Mouse (Mus musculus) hindbrain, embryonic 12.5 days (tissue): ENCODE measurements around the gene Ercc1. TPM values are rescaled to one million over a fixed set of nuclear protein-coding genes. Genes with fewer than 3 reads are reported as not detected.
A peak's percentile ranks its signal among the peaks of the same experiment; 100 is the strongest.

Experiments used
- ATAC-seq: fragments of 200-750 bp; cut with Nextera tagmentation; 2 replicates; pipeline ENCODE4 v1.8.0; 2017; ENCODE audit warnings: moderate TSS enrichment; ENCODE audit not compliant: low FRiP score
- H3K27ac ChIP-seq: fragments of 300-500 bp; sonication (generic); 2 replicates; pipeline ENCODE4 v1.5.1; 2016; ENCODE audit warnings: mild to moderate bottlenecking
- H3K27me3 ChIP-seq: fragments of 300-500 bp; sonication (generic); 2 replicates; pipeline ENCODE4 v1.6.1; 2016; ENCODE audit warnings: mild to moderate bottlenecking
- H3K36me3 ChIP-seq: fragments of 300-500 bp; sonication (generic); 2 replicates; pipeline ENCODE4 v1.6.1; 2016; ENCODE audit warnings: mild to moderate bottlenecking
- H3K4me1 ChIP-seq: fragments of 300-500 bp; sonication (generic); 2 replicates; pipeline ENCODE4 v1.6.1; 2016
- H3K4me2 ChIP-seq: fragments of 300-500 bp; sonication (generic); replicated peaks from 2 replicates; pipeline ENCODE4 v1.6.1; 2016; ENCODE audit warnings: mild to moderate bottlenecking
- H3K4me3 ChIP-seq: fragments of 300-500 bp; sonication (generic); 2 replicates; pipeline ENCODE4 v1.5.1; 2016; ENCODE audit warnings: mild to moderate bottlenecking
- H3K9ac ChIP-seq: fragments of 300-500 bp; sonication (generic); 2 replicates; pipeline ENCODE4 v1.6.1; 2016; ENCODE audit warnings: mild to moderate bottlenecking, moderate library complexity
- H3K9me3 ChIP-seq: fragments of 300-500 bp; sonication (generic); replicated peaks from 2 replicates; pipeline ENCODE4 v1.6.1; 2016; ENCODE audit warnings: mild to moderate bottlenecking
- WGBS: fragments of 180-500 bp; shearing (Covaris S2); methylation state at CpG from one replicate; pipeline ENCODE4 v1.1.7; 2016; 5-methylcytosine and 5-hydroxymethylcytosine counted together
- polyA plus RNA-seq: library from polyadenylated mRNA; unstranded; fragments of >200 nt; fragmentation: Nextera tagmentation; extraction: Ambion mirVana; gene quantifications from 2 replicates; pipeline ENCODE4 v1.2.1, GENCODE M21; 2016

Ercc1 gene
- polyA plus RNA-seq, 1 experiment from 2014 or later = 95.6 TPM

GRCm38 (mm10) chr7:19314033-19314432 lies 30.5 kb upstream of the Ercc1 start:
- WGBS = 43% methylated on average over 5 of the region's 5 CpGs
- H3K4me3 ChIP-seq = no peak overlapping the region
- H3K27ac ChIP-seq = no peak overlapping the region
- peaks cover 16% of the 10 kb centered on the region for H3K4me1 ChIP-seq
- H3K27me3 ChIP-seq = peaks cover 49% of the 10 kb centered on the region
- 0 out of 2 replicates have a peak overlapping the region, but pooled peaks have one; percentile 18 for H3K9ac ChIP-seq
- H3K36me3 ChIP-seq = no peaks in the 10 kb centered on the region
- ATAC-seq = no peak
- H3K4me2 ChIP-seq = no peak overlapping the region
- H3K9me3 ChIP-seq = no peaks in the 10 kb centered on the region

- no peak overlapping the region for H3K9ac ChIP-seq
- no peak overlapping the region for H3K4me2 ChIP-seq
- H3K27me3 ChIP-seq = peaks cover 49% of the 10 kb centered on the region
- no peak overlapping the region for H3K27ac ChIP-seq
- no peak for ATAC-seq
- no peaks in the 10 kb centered on the region for H3K9me3 ChIP-seq
- WGBS = 44% methylated on average over 14 of the region's 14 CpGs
- H3K4me1 ChIP-seq = peaks cover 18% of the 10 kb centered on the region
- H3K4me3 ChIP-seq = no peak overlapping the region
- H3K36me3 ChIP-seq = no peaks in the 10 kb centered on the region
Measured at GRCm38 (mm10) chr7:19316451-19317161, 28.0 kb upstream of the Ercc1 start.

- 73% methylated on average over 2 of the region's 2 CpGs for WGBS
- H3K4me3 ChIP-seq = no peak overlapping the region
- no peaks in the 10 kb centered on the region for H3K9me3 ChIP-seq
- no peak overlapping the region for H3K4me2 ChIP-seq
- H3K27me3 ChIP-seq = peaks cover 42% of the 10 kb centered on the region
- peaks cover 18% of the 10 kb centered on the region for H3K4me1 ChIP-seq
- ATAC-seq = no peak
- H3K36me3 ChIP-seq = no peaks in the 10 kb centered on the region
- no peak overlapping the region for H3K27ac ChIP-seq
- H3K9ac ChIP-seq = 0 out of 2 replicates have a peak overlapping the region, but pooled peaks have one; percentile 10
Measured at GRCm38 (mm10) chr7:19318201-19318600, 26.4 kb upstream of the Ercc1 start.

GRCm38 (mm10) chr7:19318676-19319075 lies 25.9 kb upstream of the Ercc1 start:
- Histone ChIP-seq H3K4me2 (no peak overlapping the region), H3K27ac (no peak overlapping the region), H3K4me3 (no peak overlapping the region), H3K9ac (no peak overlapping the region), H3K36me3 (no peaks in the 10 kb centered on the region), H3K9me3 (no peaks in the 10 kb centered on the region), H3K4me1 (peaks cover 18% of the 10 kb centered on the region), H3K27me3 (peaks cover 37% of the 10 kb centered on the region)
- ATAC-seq = no peak
- 81% methylated on average over 7 of the region's 7 CpGs for WGBS

- Histone ChIP-seq H3K9ac (peak overlapping the region; percentile 56), H3K9me3 (no peaks in the 10 kb centered on the region), H3K4me3 (peak overlapping the region; percentile 49), H3K27me3 (peaks cover 32% of the 10 kb centered on the region), H3K36me3 (no peaks in the 10 kb centered on the region), H3K27ac (no peak overlapping the region), H3K4me1 (peaks cover 18% of the 10 kb centered on the region), H3K4me2 (peak overlapping the region; percentile 74)
- 12% methylated on average over 9 of the region's 9 CpGs for WGBS
- peak; percentile 78 for ATAC-seq
Measured at GRCm38 (mm10) chr7:19319458-19319857, 25.1 kb upstream of the Ercc1 start.

GRCm38 (mm10) chr7:19319906-19320305 lies 24.7 kb upstream of the Ercc1 start:
- H3K4me2 ChIP-seq = peak overlapping the region; percentile 74
- H3K36me3 ChIP-seq = no peaks in the 10 kb centered on the region
- H3K4me1 ChIP-seq = peaks cover 18% of the 10 kb centered on the region
- H3K9ac ChIP-seq = peak overlapping the region; percentile 56
- peaks cover 29% of the 10 kb centered on the region for H3K27me3 ChIP-seq
- ATAC-seq = peak; percentile 95
- peak overlapping the region; percentile 49 for H3K4me3 ChIP-seq
- H3K27ac ChIP-seq = no peak overlapping the region
- H3K9me3 ChIP-seq = no peaks in the 10 kb centered on the region
- WGBS = under 1% methylated on average over 40 of the region's 41 CpGs

GRCm38 (mm10) chr7:19320637-19321036 lies 23.9 kb upstream of the Ercc1 start:
- Histone ChIP-seq H3K27ac (no peak overlapping the region), H3K4me2 (peak overlapping the region; percentile 74), H3K4me3 (0 out of 2 replicates have a peak overlapping the region, but pooled peaks have one; percentile 49), H3K9me3 (no peaks in the 10 kb centered on the region), H3K27me3 (peaks cover 24% of the 10 kb centered on the region), H3K9ac (no peak overlapping the region), H3K4me1 (peaks cover 19% of the 10 kb centered on the region), H3K36me3 (no peaks in the 10 kb centered on the region)
- no peak for ATAC-seq
- WGBS = 47% methylated on average over 7 of the region's 7 CpGs

- Histone ChIP-seq H3K27ac (no peak overlapping the region), H3K27me3 (peaks cover 24% of the 10 kb centered on the region), H3K4me3 (no peak overlapping the region), H3K4me1 (peaks cover 23% of the 10 kb centered on the region), H3K9ac (no peak overlapping the region), H3K9me3 (no peaks in the 10 kb centered on the region), H3K36me3 (no peaks in the 10 kb centered on the region), H3K4me2 (no peak overlapping the region)
- no peak for ATAC-seq
- WGBS = 61% methylated on average over 5 of the region's 5 CpGs
Measured at GRCm38 (mm10) chr7:19321464-19321863, 23.1 kb upstream of the Ercc1 start.

- Histone ChIP-seq H3K27me3 (peaks cover 19% of the 10 kb centered on the region; the same call in 1 of the 2 replicates), H3K4me2 (no peak overlapping the region), H3K9ac (no peak overlapping the region), H3K9me3 (no peaks in the 10 kb centered on the region), H3K4me3 (no peak overlapping the region), H3K36me3 (no peaks in the 10 kb centered on the region), H3K27ac (no peak overlapping the region), H3K4me1 (peaks cover 30% of the 10 kb centered on the region)
- no peak for ATAC-seq
- WGBS = 52% methylated on average over 9 of the region's 9 CpGs
Measured at GRCm38 (mm10) chr7:19322489-19322888, 22.1 kb upstream of the Ercc1 start.

GRCm38 (mm10) chr7:19324221-19324620 lies 20.4 kb upstream of the Ercc1 start:
- H3K36me3 ChIP-seq = no peaks in the 10 kb centered on the region
- H3K4me3 ChIP-seq = no peak overlapping the region
- no peak overlapping the region for H3K27ac ChIP-seq
- H3K4me2 ChIP-seq = no peak overlapping the region
- 87% methylated on average over 11 of the region's 11 CpGs for WGBS
- H3K9ac ChIP-seq = no peak overlapping the region
- peaks cover 9% of the 10 kb centered on the region; the same call in 1 of the 2 replicates for H3K27me3 ChIP-seq
- ATAC-seq = no peak
- H3K9me3 ChIP-seq = no peaks in the 10 kb centered on the region
- peaks cover 29% of the 10 kb centered on the region for H3K4me1 ChIP-seq

GRCm38 (mm10) chr7:19325262-19326199 lies 19.0 kb upstream of the Ercc1 start:
- Histone ChIP-seq H3K4me1 (peaks cover 19% of the 10 kb centered on the region), H3K36me3 (no peaks in the 10 kb centered on the region), H3K9ac (no peak overlapping the region), H3K27ac (no peak overlapping the region), H3K27me3 (peaks cover 5% of the 10 kb centered on the region; the same call in 1 of the 2 replicates), H3K9me3 (no peaks in the 10 kb centered on the region), H3K4me2 (peak overlapping the region; percentile 73), H3K4me3 (no peak overlapping the region)
- no peak for ATAC-seq
- 79% methylated on average over 21 of the region's 21 CpGs for WGBS

- Histone ChIP-seq H3K9ac (peak overlapping the region; percentile 44; the same call in 1 of the 2 replicates), H3K27ac (peak overlapping the region; percentile 60), H3K9me3 (no peaks in the 10 kb centered on the region), H3K4me3 (peak overlapping the region; percentile 37), H3K27me3 (peaks cover 5% of the 10 kb centered on the region; the same call in 1 of the 2 replicates), H3K4me1 (peaks cover 19% of the 10 kb centered on the region), H3K36me3 (no peaks in the 10 kb centered on the region), H3K4me2 (peak overlapping the region; percentile 73)
- peak; percentile 70 for ATAC-seq
- WGBS = under 1% methylated on average over 20 of the region's 20 CpGs
Measured at GRCm38 (mm10) chr7:19326359-19326758, 18.2 kb upstream of the Ercc1 start.
